Mouse (Mus musculus) liver, adult 2 months (tissue): ENCODE data around the gene Sorbs1.

Experiments used
- CTCF ChIP-seq: fragments of 200-500 bp; IDR thresholded peaks from 2 replicates; pipeline ENCODE4 v1.5.1; 2011; ENCODE audit warnings: low read depth, low read length, control low read depth
- POLR2A ChIP-seq: fragments of 200-500 bp; IDR thresholded peaks from 2 replicates; pipeline ENCODE4 v1.6.1; 2011; ENCODE audit warnings: low read length, control low read depth; ENCODE audit not compliant: insufficient read depth; ENCODE audit errors: extremely low read depth

GRCm38 (mm10) chr19:40542776-40543175 is 29.2 kb upstream of the Sorbs1 start:
- TF ChIP-seq POLR2A (no peak), CTCF (no peak)
